Mouse (Mus musculus) urinary bladder, postnatal 14 days (tissue): ENCODE measurements around the gene Otof.

Experiments
- DNase-seq: peaks from one replicate; pipeline ENCODE4 v3.0.0; 2021; ENCODE audit warnings: low spot score

Otof gene

DNA sequence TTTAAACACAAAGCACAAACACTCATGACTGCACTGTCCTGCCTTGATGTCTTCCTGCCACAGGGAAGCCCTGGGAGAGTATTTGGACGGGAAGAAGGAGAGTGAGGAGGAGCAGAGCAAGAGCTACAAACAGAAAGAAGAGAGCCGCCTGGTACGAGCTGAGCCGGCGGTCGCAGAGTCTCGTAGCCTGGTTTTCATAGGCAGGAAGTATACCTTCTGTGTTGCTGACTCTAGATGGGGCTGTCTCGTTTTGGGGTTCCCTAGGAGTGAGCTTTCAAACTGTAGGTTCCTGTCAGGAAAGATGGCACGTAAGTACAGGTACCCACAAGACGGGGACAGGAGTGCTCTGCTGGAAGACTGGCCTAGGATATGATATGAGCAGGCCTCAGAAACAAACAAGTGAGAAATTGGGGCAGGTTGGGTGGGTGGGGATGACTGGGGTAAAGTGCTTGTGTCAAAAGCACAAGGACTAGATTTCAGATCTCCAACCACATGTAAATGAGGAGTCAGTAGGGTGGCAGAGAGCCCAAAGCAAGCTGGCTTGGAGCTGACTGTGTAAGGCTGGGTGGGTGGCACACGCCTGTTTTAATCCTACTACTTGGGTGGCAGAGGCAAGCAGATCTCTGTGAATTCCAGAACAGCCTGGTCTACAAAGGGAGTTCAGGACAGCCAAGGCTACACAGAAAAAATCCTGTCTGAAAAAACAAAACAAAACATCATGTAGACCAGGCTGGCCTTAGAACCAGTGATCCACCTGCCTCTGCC lies 119.9 kb downstream of the Otof start:
- DNase-seq = no peak

DNA sequence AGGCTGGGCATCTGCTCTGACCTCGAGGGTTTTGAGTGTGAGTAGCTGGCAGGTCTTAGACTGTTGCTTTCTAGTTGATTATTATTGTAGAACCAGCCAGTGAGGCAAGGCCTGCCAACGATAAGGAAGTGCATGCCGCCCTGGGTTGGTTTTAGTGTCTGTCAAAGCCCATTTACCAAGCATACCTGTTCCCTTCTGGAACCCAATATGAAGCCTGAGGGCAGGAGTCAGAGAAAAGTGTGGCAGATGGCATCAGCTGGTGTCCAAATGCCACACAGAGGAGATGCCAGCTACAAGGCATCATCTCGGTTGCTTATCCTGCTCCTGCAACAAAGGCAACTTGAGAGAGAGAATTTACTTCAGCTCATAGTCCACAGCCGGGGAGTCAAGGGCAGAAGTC lies 120.9 kb downstream of the Otof start:
- no peak for DNase-seq
